Mouse (Mus musculus): Measurements from ENCODE around the gene Spag7. TPM values are rescaled to one million over a fixed set of nuclear protein-coding genes. Genes with fewer than 3 reads are reported as not detected.

Gene Spag7
- polyA plus RNA-seq, 1 experiment from 2014 or later: 181 TPM

DNA sequence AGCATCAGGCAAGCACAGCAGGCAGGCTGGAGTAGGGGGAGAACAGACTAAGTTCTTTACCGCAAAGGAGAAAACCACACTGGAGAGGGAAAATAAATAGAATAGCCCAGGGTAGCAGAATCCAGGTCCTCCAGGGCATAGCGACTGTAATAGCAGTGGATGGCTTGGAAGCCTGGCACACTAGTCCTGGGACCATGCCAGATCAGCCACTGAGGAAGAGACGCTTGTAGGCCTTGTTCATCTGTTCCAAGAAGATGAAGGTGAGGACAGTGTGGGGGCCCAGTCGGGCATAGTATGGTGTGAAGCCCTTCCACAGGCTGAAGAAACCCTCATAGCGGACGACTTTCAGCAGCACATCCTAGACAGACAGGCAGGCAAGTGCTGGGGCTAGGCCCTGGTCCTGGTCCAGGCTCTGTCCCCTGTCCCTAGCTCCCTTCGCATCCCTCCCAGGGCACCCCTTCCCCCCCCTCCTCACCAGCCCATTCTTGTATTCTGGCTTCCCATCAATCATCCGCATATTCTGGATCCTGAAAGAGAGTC is 24.6 kb downstream of the Spag7 start:
- Histone ChIP-seq H3K9me3 (no peaks in the 10 kb centered on the region), H3K36me3 (replicated peaks) (peaks cover 48% of the 10 kb centered on the region), H3K27ac (no peak overlapping the region), H3K4me1 (peaks cover 39% of the 10 kb centered on the region), H3K27me3 (ENCODE audit: poor library complexity, severe bottlenecking) (no peaks in the 10 kb centered on the region), H3K4me3 (0 out of 2 replicates have a peak overlapping the region, but pooled peaks have one; percentile 84)
- WGBS: 94% methylated on average over 8 of the region's 8 CpGs
- DNase-seq (ENCODE audit: extremely low spot score, low spot score): no peak

DNA sequence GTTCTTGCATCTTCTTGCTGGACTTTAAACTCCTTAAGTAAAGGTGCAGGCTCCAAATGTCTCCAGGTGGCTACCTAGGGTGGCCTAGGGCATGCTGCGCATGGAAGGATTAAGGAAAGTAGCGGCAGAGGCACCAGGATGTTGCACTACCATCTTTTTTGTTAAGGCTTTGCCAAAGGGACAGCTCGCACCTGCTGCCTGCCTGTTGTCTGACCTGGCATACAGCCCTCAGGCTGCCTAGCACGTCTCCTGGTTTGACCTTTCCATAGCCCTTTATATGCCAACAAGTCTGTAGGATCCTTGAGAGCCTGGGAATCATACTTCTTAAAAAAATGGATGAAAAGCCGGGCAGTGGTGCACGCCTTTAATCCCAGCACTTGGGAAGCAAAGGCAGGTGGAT is 26.2 kb downstream of the Spag7 start:
- WGBS: 95% methylated on average over 6 of the region's 6 CpGs
- no peak for DNase-seq (ENCODE audit: extremely low spot score, low spot score)
- H3K4me1 ChIP-seq: peaks cover 23% of the 10 kb centered on the region
- H3K36me3 ChIP-seq (replicated peaks): peaks cover 34% of the 10 kb centered on the region
- no peaks in the 10 kb centered on the region for H3K9me3 ChIP-seq
- no peaks in the 10 kb centered on the region for H3K27me3 ChIP-seq (ENCODE audit: poor library complexity, severe bottlenecking)
- no peak overlapping the region for H3K27ac ChIP-seq
- no peak overlapping the region for H3K4me3 ChIP-seq

DNA sequence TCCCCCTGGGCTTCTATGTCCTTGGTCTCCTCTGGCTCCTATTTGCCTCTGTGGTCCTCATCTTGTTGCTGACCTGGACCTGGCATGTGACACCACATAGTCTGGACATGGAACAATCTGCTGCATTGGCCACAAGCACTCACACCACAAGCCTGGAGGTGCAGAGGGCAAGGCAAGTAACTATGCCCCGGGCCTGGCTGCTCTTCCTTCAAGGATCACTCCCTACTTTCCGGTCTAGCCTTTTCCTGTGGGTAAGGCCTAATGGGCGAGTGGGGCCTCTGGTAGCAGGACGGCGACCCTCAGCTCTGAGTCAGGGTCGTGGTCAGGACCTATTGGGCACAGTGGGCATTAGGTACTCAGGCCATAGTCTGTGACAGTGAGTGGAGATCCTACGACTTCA is 28.0 kb downstream of the Spag7 start:
- DNase-seq (ENCODE audit: extremely low spot score, low spot score): no peak
- 86% methylated on average over 7 of the region's 7 CpGs for WGBS
- Histone ChIP-seq H3K4me1 (peaks cover 12% of the 10 kb centered on the region), H3K27ac (no peak overlapping the region), H3K36me3 (replicated peaks) (peaks cover 34% of the 10 kb centered on the region), H3K4me3 (no peak overlapping the region), H3K9me3 (no peaks in the 10 kb centered on the region), H3K27me3 (ENCODE audit: poor library complexity, severe bottlenecking) (no peaks in the 10 kb centered on the region)

DNA sequence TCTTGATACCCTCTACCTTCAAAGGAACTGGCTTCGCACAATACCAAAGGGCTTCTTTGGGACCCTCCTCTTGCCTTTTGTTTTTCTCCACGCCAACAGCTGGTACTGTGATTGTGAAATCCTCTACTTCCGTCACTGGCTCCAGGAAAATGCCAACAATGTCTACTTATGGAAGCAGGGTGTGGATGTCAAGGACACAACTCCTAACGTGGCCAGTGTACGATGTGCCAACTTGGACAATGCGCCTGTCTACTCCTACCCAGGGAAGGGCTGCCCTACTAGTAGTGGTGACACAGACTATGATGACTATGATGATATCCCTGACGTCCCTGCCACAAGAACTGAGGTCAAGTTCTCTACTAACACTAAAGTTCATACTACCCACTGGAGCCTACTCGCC is 29.2 kb downstream of the Spag7 start:
- Histone ChIP-seq H3K4me3 (no peak overlapping the region), H3K36me3 (replicated peaks) (peaks cover 24% of the 10 kb centered on the region), H3K27ac (no peak overlapping the region), H3K4me1 (no peaks in the 10 kb centered on the region), H3K27me3 (ENCODE audit: poor library complexity, severe bottlenecking) (no peaks in the 10 kb centered on the region), H3K9me3 (no peaks in the 10 kb centered on the region)
- WGBS: 85% methylated on average over 8 of the region's 8 CpGs
- DNase-seq (ENCODE audit: extremely low spot score, low spot score): no peak

DNA sequence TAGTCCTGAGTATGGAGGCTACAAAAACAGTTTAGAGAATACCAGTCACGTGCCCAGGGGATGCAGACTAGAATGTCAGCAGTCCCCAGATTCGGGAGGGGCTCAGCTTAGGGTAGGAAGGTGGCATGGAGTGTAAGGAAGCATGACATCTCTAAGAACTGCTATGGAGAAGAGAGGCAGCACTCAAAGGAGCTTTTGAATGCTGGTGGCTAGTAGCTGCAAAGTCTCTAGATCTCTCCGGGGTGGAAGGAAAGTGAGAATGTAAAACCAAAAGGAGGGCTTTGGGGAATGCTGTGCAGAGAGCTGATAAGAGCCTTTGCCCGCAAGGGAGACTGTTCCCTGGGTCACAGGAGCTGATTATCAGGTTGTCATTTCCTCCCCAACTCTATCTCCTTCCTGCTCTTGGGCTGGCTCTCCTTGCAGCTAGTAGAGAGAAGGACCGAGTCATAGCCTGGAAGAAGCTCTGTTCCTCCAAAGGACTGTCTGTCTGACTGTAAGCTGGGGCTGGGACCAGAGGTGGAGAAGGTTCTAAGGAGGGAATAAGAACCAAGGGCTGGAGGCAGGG is 30.4 kb downstream of the Spag7 start, which contains the start of gene Gp1ba:
Gene Gp1ba, plus strand, starts transcription at position 409 of the 565 bp plus-strand sequence.
- Histone ChIP-seq H3K27ac (no peak within 1 kb of the TSS), H3K9me3 (no peaks in the 10 kb centered on the region), H3K27me3 (ENCODE audit: poor library complexity, severe bottlenecking) (no peaks in the 10 kb centered on the region), H3K36me3 (replicated peaks) (peaks cover 12% of the 10 kb centered on the region), H3K4me1 (no peaks in the 10 kb centered on the region), H3K4me3 (no peak within 1 kb of the TSS)
- no peak for DNase-seq (ENCODE audit: extremely low spot score, low spot score)
- 65% methylated on average over 5 of the region's 5 CpGs for WGBS

DNA sequence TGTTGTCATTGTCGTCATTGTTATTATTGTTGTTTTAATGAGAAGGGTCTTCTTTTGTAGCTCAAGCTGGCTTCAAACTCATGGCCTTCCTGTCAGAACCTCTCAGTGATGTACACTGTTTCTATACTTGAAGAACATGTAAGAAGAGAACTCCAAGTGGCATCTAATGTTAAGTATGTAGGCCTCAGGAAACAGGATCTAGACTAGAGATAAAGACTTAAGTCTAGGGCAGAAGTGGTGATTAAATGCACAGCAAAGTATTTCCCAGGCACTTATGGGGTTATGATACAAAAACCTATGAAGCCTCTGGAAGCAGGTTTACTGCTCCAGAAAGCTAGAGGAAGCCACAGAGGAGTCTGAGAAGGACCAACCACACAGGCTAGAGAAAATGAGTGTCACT is 30.9 kb downstream of the Spag7 start:
- 83% methylated on average over 1 of the region's 1 CpGs for WGBS

DNA sequence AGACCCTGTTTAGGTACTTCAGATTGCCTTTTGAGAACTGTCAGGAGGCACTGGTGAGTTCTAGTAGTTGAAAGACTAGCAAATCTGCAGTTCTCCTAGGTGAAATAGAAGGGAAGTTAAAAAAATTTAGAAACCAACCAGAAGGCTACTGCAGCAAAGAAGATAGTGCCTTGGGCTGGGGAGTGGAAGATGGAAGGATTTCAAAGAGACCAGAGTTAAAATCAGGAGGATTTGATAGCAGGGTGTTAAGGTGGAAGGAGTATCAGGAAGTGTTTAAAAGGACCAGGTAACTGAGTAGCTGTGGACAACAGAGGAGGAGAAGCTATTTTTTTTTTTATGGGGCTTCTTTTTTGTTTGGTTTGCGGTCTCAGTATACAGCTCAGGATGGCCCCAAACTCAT is 31.5 kb downstream of the Spag7 start:
- H3K27ac ChIP-seq: no peak overlapping the region
- no peaks in the 10 kb centered on the region for H3K27me3 ChIP-seq (ENCODE audit: poor library complexity, severe bottlenecking)
- no peak for DNase-seq (ENCODE audit: extremely low spot score, low spot score)
- H3K9me3 ChIP-seq: no peaks in the 10 kb centered on the region
- no peak overlapping the region for H3K4me3 ChIP-seq
- H3K36me3 ChIP-seq (replicated peaks): peaks cover 2% of the 10 kb centered on the region; the same call in 1 of the 2 replicates
- no peaks in the 10 kb centered on the region for H3K4me1 ChIP-seq
- WGBS: 95% methylated on average over 1 of the region's 1 CpGs

More for the DNA sequence above, 30.9 kb downstream of the Spag7 start:
- Histone ChIP-seq H3K4me1 (no peaks in the 10 kb centered on the region), H3K4me3 (no peak overlapping the region), H3K27ac (no peak overlapping the region), H3K9me3 (no peaks in the 10 kb centered on the region), H3K27me3 (ENCODE audit: poor library complexity, severe bottlenecking) (no peaks in the 10 kb centered on the region), H3K36me3 (replicated peaks) (peaks cover 7% of the 10 kb centered on the region)
- DNase-seq (ENCODE audit: extremely low spot score, low spot score): no peak

DNA sequence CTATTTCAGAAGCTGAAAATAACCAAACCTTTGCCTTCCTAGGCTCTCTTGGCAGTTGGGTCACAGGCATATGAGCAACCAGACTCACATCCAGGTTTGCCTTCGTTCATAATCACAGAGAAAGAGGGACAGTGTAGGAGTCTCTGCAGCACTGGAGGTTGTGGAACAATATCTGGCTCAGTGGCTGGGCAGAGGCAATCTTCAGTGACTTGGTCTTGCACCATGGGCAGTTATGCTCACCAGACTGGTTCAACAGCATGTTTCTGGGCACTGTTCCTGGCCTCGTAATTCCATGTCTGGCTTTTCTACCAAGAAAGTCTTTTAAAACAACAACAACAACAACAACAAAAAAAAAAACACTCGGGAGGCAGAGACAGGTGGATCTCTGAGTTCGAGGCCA is 33.6 kb downstream of the Spag7 start:
- no peaks in the 10 kb centered on the region for H3K27me3 ChIP-seq (ENCODE audit: poor library complexity, severe bottlenecking)
- no peak overlapping the region for H3K4me3 ChIP-seq
- whole genome bisulfite sequencing: 88% methylated on average over 4 of the region's 4 CpGs
- no peak for DNase-seq (ENCODE audit: extremely low spot score, low spot score)
- no peaks in the 10 kb centered on the region for H3K36me3 ChIP-seq (replicated peaks)
- H3K4me1 ChIP-seq: no peaks in the 10 kb centered on the region
- H3K27ac ChIP-seq: no peak overlapping the region
- H3K9me3 ChIP-seq: no peaks in the 10 kb centered on the region

DNA sequence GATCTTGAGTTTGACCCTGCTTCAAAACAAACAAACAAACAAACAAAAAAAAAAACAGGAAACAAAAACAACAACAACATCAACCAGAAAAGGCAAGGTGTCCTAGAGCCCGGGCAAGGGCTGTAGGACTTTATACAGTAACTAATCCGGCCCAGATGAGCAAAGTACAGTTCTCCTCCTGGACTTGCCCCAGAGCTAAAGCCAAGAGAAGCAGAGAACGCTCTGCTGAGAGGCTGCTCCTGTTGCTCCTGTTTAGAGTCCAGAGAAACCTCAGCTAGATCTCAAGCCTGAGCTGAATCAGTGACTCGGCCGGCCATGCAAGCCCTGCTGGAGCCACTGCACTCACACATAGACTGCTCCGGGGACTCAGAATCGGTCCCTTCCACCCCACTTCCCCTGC is 39.1 kb downstream of the Spag7 start:
- 75% methylated on average over 7 of the region's 7 CpGs for WGBS
- DNase-seq (ENCODE audit: extremely low spot score, low spot score): no peak
- no peaks in the 10 kb centered on the region for H3K9me3 ChIP-seq
- H3K4me3 ChIP-seq: no peak overlapping the region
- no peaks in the 10 kb centered on the region for H3K27me3 ChIP-seq (ENCODE audit: poor library complexity, severe bottlenecking)
- no peaks in the 10 kb centered on the region for H3K36me3 ChIP-seq (replicated peaks)
- 0 out of 2 replicates have a peak overlapping the region, but pooled peaks have one; percentile 21 for H3K27ac ChIP-seq
- no peaks in the 10 kb centered on the region for H3K4me1 ChIP-seq

DNA sequence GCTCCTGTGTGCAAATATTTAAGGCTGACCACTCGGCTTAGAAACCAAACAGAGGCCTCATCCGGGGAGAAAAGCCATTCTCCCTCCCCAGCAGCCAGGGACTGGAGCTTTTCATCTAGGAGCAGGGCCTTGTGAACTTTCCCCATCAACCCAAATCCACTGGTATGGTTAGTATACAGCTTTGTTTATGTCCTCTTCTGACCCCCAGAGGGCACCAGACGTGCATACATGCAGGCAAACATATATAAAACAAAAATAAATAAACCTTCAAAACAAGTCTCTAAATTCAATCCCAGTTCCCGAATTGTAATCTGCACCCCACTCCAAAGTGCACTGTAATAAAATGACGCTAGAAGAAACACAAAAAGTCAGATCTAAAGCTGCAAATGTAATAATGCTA is 39.7 kb downstream of the Spag7 start:
- Histone ChIP-seq H3K9me3 (no peaks in the 10 kb centered on the region), H3K27me3 (ENCODE audit: poor library complexity, severe bottlenecking) (no peaks in the 10 kb centered on the region), H3K4me3 (no peak overlapping the region), H3K36me3 (replicated peaks) (no peaks in the 10 kb centered on the region), H3K4me1 (no peaks in the 10 kb centered on the region), H3K27ac (no peak overlapping the region)
- WGBS: 63% methylated on average over 5 of the region's 5 CpGs
- no peak for DNase-seq (ENCODE audit: extremely low spot score, low spot score)

DNA sequence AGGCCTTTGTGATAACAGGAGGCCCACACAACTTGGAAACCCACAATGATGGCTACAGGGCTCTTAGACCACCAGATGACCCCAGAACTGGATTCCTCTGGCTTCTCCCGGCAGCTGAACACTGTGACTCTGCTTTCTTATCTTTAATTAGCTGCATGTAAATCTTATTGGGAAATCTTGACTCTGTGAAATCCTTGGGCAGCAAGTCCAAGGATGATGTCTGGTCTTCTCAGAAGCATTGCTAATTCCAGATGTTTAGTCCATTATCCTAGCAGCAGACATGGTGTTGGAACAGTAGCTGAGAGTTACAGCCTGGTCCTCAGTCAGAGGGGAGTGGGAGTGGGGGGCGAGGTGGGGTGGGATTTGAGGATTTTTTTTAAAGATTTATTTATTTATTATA is 40.8 kb downstream of the Spag7 start:
- DNase-seq (ENCODE audit: extremely low spot score, low spot score): no peak
- WGBS: 85% methylated on average over 2 of the region's 2 CpGs
- Histone ChIP-seq H3K36me3 (replicated peaks) (no peaks in the 10 kb centered on the region), H3K9me3 (no peaks in the 10 kb centered on the region), H3K27me3 (ENCODE audit: poor library complexity, severe bottlenecking) (no peaks in the 10 kb centered on the region), H3K27ac (no peak overlapping the region), H3K4me1 (no peaks in the 10 kb centered on the region), H3K4me3 (no peak overlapping the region)

DNA sequence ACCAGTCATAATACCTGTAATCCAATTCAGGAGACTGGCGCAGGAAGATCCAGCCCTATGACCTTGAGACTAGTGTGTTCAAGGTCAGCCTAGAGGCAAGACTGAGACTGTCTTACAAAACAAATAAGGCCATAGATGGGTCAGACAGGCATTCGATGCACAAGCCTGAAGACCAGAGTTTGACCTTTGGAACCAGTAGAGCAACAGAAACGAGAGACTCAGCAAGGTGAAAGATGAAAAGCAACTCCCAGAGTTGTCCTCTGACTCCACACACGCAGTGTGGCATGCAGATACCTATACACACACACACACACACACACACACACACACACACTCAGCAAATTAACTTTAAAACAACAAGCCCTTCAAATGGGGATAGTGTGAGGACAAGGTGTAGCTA is 42.3 kb downstream of the Spag7 start:
- no peaks in the 10 kb centered on the region for H3K27me3 ChIP-seq (ENCODE audit: poor library complexity, severe bottlenecking)
- H3K9me3 ChIP-seq: no peaks in the 10 kb centered on the region
- no peaks in the 10 kb centered on the region; the same call in 1 of the 2 replicates for H3K4me1 ChIP-seq
- H3K27ac ChIP-seq: no peak overlapping the region
- no peaks in the 10 kb centered on the region for H3K36me3 ChIP-seq (replicated peaks)
- no peak overlapping the region for H3K4me3 ChIP-seq
- no peak for DNase-seq (ENCODE audit: extremely low spot score, low spot score)
- WGBS: 77% methylated on average over 4 of the region's 4 CpGs

DNA sequence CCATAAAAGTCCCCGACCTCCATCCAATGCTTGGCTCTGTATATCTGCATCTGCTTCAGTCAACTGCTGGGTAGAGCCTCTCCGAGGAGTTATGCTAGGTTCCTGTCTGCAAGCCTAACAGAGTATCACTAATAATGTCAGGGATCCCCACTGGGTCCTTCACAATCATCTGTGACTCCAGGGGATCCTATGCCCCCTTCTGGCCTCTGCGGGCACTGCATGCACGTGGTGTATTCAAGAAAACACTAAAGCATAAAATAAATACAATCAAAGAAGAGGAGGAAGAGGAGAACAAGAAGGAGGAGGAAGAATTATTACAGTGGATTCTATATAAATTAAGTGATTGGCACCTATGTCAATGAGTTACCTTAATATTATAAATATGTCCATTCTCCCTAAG is 43.7 kb downstream of the Spag7 start:
- Histone ChIP-seq H3K36me3 (replicated peaks) (no peaks in the 10 kb centered on the region), H3K4me3 (no peak overlapping the region), H3K4me1 (no peaks in the 10 kb centered on the region; the same call in 1 of the 2 replicates), H3K27ac (no peak overlapping the region), H3K9me3 (no peaks in the 10 kb centered on the region), H3K27me3 (ENCODE audit: poor library complexity, severe bottlenecking) (no peaks in the 10 kb centered on the region)
- DNase-seq (ENCODE audit: extremely low spot score, low spot score): peak; percentile 55
- WGBS: 53% methylated on average over 4 of the region's 4 CpGs

Measured in forebrain, embryonic 10.5 days (tissue).